ENCODE assay signal across 15 mouse cellular contexts in the genomic region with DNA sequence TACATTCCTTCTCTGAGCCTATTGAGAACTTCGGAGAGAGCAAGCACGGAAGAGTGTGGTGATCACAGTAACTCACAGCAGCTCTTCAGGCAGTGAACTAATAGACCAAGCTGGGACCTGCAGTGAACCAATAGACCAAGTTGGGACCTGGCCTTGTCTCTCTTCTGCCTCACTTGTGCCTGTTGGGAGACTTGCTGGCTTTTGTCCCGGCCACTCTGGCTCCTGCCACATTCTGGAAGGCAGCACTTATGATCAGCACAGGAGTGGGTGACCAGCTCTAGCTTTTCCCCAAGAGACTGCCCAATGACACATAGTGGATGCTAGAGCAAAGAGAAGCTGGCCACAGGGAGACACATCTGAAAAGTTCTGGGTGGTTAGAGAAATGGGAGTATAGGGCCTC.
DNase-seq lines count a peak whose midpoint lies in the region; ATAC-seq lines count a peak whose summit lies in the region.
"Had no signal": no experiment of that assay in that cellular context is flagged by ENCODE, and none has a peak within 500 bp of the region (broad histone marks: within the 10 kb centered on the region; RNA-seq: fewer than 3 reads in every experiment).

No protein-coding gene starts in this region.

- peak; percentile 22 for DNase-seq in cerebellum, adult 11 months
- peak; percentile 56 to 65 for DNase-seq in cerebellum, adult 18-20 months
- peak; percentile 53 for DNase-seq in cerebellum, adult 9-10 months
- peak; percentile 55 to 74 for DNase-seq in cerebellum, postnatal 25 days
- no peak for DNase-seq in spleen, postnatal 10 days (ENCODE audit: low spot score in 2 of 2)
- no peak for DNase-seq in yolk sac, embryonic 10.5 days (ENCODE audit: low spot score)
- DNase-seq: adrenal gland, postnatal 14 days; gastrocnemius, postnatal 36 days; heart, adult 11 months; heart, postnatal 36 days; kidney, adult 11 months had no signal

- no peak for ATAC-seq in cerebellum, adult (ENCODE audit: insufficient number of reproducible peaks, low FRiP score, low TSS enrichment)
- ATAC-seq: forebrain, embryonic 14.5 days; hindbrain, embryonic 16.5 days; inflammation-experienced regulatory T-cells, adult 6 months had no signal

Comparison
In these comparisons a context has a peak if more than half of its experiments do, and no peak if none do; other contexts are left out.
1. DNase-seq: peak in cerebellum, adult 11 months (single experiment), cerebellum, adult 18-20 months (2 of 2), cerebellum, adult 9-10 months (single experiment) and cerebellum, postnatal 25 days (2 of 2); none in spleen, postnatal 10 days (0 of 2) and yolk sac, embryonic 10.5 days (single experiment).